Mouse (Mus musculus) spleen, adult 2 months (tissue): ENCODE data around the gene Phlpp1.

Experiments used
- CTCF ChIP-seq: fragments of 200-500 bp; IDR thresholded peaks from 2 replicates; pipeline ENCODE4 v1.5.1; 2011; ENCODE audit warnings: mild to moderate bottlenecking, inconsistent platforms; ENCODE audit not compliant: insufficient read depth, insufficient read length, insufficient replicate concordance; ENCODE audit errors: extremely low read depth
- POLR2A ChIP-seq: fragments of 200-500 bp; IDR thresholded peaks from 2 replicates; pipeline ENCODE4 v1.6.1; 2011; ENCODE audit warnings: low read depth, low read length, inconsistent platforms

DNA sequence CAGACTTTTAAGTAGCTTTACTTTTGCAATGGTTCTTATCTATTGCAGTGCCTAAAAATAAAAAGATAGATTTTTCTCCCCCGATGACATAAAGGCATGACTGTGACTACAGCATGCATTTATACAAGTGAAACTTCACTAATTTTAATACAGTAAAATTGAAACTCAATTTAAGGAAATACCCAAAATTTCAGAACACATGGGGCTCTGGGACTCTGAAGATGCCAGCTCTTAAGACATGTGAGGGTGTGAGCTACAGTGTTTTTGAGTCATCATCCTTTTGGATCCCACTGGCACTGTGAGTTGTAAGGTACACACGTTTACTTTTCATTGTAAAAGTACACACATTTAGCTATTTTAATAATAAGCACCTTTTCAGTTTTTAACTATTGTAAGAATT lies 173.7 kb downstream of the Phlpp1 start:
- TF ChIP-seq POLR2A = no peak
- TF ChIP-seq CTCF = no peak
